Mouse (Mus musculus) lung, adult 2 months (tissue): ENCODE results near the gene Pdk2.

ENCODE experiments used
- CTCF ChIP-seq: fragments of 200-500 bp; IDR thresholded peaks from 2 replicates; pipeline ENCODE4 v1.5.1; 2011; ENCODE audit warnings: mild to moderate bottlenecking, low read length, control low read depth; ENCODE audit not compliant: insufficient read depth
- POLR2A ChIP-seq: fragments of 200-500 bp; IDR thresholded peaks from 2 replicates; pipeline ENCODE4 v1.6.1; 2011; ENCODE audit warnings: low read depth, mild to moderate bottlenecking, control low read depth, low read length, borderline replicate concordance; ENCODE audit errors: extremely low read depth

DNA sequence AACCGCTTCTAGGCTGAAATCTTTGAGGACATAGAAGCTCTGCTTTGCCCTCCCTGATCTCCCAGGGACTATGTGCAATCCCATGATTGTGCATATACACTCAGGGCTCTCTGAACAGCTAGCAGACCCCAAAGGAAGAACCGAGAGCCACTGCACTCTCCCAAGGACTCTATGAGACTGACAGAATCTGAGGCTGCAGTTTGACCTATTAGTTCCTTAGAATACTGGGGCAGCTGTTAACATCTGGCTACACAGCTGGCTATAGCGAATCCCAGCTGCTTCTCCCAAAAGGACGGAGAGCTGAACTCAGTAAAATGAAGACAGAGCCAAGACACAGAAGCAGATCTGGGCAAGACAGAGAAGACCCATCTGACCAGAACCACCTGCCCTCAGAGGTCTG lies 32.7 kb upstream of the Pdk2 start:
- no peak for TF ChIP-seq CTCF
- no peak for TF ChIP-seq POLR2A
